Mouse (Mus musculus): ENCODE measurements around the gene Cx3cl1.

The Cx3cl1 gene

GRCm38 (mm10) chr8:94803551-94803950 lies 31.7 kb downstream of the Cx3cl1 start:
- DNase-seq, result no peak

GRCm38 (mm10) chr8:94804546-94805340 lies 32.9 kb downstream of the Cx3cl1 start:
- DNase-seq, result no peak

- no peak for DNase-seq
Measured at GRCm38 (mm10) chr8:94805811-94806210, 34.0 kb downstream of the Cx3cl1 start.

GRCm38 (mm10) chr8:94807506-94807905 lies 35.7 kb downstream of the Cx3cl1 start:
- DNase-seq, result no peak

- DNase-seq, result no peak
Measured at GRCm38 (mm10) chr8:94808372-94808771, 36.6 kb downstream of the Cx3cl1 start.

- DNase-seq, result no peak
Measured at GRCm38 (mm10) chr8:94810153-94810552, 38.3 kb downstream of the Cx3cl1 start, which contains the start of gene Ccl17. Gene Ccl17, plus strand, starts transcription at chr8:94810453.

- peak; percentile 51 for DNase-seq
Measured at GRCm38 (mm10) chr8:94810855-94811254, 39.0 kb downstream of the Cx3cl1 start.

- DNase-seq, result no peak
Measured at GRCm38 (mm10) chr8:94811654-94812053, 39.8 kb downstream of the Cx3cl1 start.

GRCm38 (mm10) chr8:94812645-94813098 lies 40.9 kb downstream of the Cx3cl1 start:
- DNase-seq, result peak; percentile 90

GRCm38 (mm10) chr8:94814556-94814955 lies 42.7 kb downstream of the Cx3cl1 start:
- DNase-seq, result no peak

GRCm38 (mm10) chr8:94817933-94818332 lies 46.1 kb downstream of the Cx3cl1 start:
- DNase-seq, result no peak

- no peak for DNase-seq
Measured at GRCm38 (mm10) chr8:94819671-94820179, 47.9 kb downstream of the Cx3cl1 start.

GRCm38 (mm10) chr8:94820553-94820952 lies 48.7 kb downstream of the Cx3cl1 start:
- DNase-seq, result no peak

- no peak for DNase-seq
Measured at GRCm38 (mm10) chr8:94821381-94821780, 49.6 kb downstream of the Cx3cl1 start.

- peak; percentile 38 for DNase-seq
Measured at GRCm38 (mm10) chr8:94822637-94823560, 51.1 kb downstream of the Cx3cl1 start.

- DNase-seq, result no peak
Measured at GRCm38 (mm10) chr8:94825170-94825569, 53.4 kb downstream of the Cx3cl1 start.

GRCm38 (mm10) chr8:94826210-94826609 lies 54.4 kb downstream of the Cx3cl1 start:
- DNase-seq, result no peak

GRCm38 (mm10) chr8:94828284-94828683 lies 56.5 kb downstream of the Cx3cl1 start:
- DNase-seq, result no peak
